Mouse (Mus musculus): ENCODE results near the gene Dlk2.

Dlk2 gene

GRCm38 (mm10) chr17:46273803-46274236 lies 23.4 kb upstream of the Dlk2 start:
- no peak for DNase-seq (ENCODE audit: low spot score)

- DNase-seq (ENCODE audit: low spot score), result no peak
Measured at GRCm38 (mm10) chr17:46274465-46274864, 22.8 kb upstream of the Dlk2 start.

DNA sequence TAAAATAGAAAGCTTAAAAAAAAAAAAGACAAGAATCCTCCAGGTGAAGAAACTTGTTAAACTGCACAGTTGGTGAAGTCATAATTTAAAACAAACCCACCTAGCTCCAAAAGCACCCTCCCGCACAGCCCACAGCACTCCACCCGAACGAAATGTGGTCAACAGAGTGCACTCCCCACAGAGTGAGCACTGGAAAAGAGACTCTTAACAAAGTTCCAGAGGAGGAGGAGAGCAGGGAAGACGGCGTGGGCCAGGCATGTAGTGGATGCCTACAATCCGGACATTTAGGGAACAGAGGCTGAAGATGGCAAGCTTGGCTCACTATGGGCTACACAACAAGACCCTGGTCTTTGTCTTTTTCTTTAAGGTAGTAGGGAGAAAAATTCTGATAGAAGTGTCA lies 22.2 kb upstream of the Dlk2 start:
- DNase-seq (ENCODE audit: low spot score), result no peak

- DNase-seq (ENCODE audit: low spot score), result no peak
Measured at GRCm38 (mm10) chr17:46275506-46275905, 21.7 kb upstream of the Dlk2 start.

- no peak for DNase-seq (ENCODE audit: low spot score)
Measured at GRCm38 (mm10) chr17:46277586-46277985, 19.6 kb upstream of the Dlk2 start.

DNA sequence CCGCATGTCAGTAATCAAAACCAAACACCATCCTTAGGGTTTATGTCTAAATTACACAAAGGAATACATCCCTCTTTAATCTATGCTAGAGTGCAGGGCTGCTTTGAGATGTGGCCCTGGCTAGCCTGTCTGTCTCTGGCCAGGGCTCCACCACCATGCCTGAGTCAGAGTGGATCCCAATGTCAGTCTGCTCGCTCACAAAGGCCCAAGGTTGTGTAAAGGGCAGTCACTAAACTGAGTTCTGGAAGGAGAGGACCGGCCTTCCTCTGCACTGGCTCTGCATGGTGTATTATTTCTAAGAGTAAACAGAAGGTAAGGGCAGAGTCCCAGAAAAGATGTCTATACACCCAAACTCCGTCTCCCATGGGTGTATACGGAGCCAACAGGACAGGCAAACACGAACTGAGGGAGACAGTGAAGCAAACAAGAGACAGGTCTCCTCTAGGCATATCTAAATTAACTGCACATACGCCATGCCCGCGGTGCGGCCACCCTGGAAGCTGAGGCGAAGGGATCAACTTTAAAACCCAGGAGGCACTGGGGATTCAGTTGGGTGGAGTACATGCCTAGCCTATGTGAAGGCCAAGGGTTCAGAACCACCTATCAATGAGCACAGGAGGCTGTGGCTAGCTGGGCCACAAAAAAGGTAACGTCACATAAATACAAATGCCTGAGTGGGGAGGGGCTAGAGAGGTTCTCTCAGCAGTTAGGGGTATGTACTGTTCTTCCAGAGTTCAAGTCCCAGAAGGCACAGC lies 19.0 kb upstream of the Dlk2 start:
- no peak for DNase-seq (ENCODE audit: low spot score)

GRCm38 (mm10) chr17:46282483-46283123 lies 14.6 kb upstream of the Dlk2 start, which contains the start of gene Tjap1:
Gene Tjap1, minus strand, starts transcription at chr17:46283026.
- DNase-seq (ENCODE audit: low spot score), result peak; percentile 79

- no peak for DNase-seq (ENCODE audit: low spot score)
Measured at GRCm38 (mm10) chr17:46283140-46283539, 14.1 kb upstream of the Dlk2 start.

DNA sequence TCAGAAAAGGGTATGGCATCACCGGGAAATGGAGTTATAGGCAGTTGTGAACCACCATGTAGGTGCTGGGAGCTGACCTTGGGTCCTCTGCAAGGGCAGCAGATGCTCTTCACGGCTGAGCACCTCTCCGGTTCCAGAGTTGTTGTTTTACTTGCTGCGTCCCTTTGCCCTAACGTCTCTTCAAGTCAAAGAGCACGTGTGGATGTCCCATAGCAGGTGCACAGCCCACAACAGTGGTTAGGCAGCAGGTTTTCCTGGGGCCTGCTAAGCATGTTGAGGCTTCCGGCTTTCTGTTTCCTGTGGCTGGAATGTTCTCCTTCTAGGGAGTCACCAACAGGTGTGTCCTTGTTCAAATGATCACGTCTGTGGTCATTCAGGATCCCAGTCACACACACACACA lies 13.3 kb upstream of the Dlk2 start:
- no peak for DNase-seq (ENCODE audit: low spot score)

GRCm38 (mm10) chr17:46284653-46285052 lies 12.6 kb upstream of the Dlk2 start:
- DNase-seq (ENCODE audit: low spot score), result no peak

DNA sequence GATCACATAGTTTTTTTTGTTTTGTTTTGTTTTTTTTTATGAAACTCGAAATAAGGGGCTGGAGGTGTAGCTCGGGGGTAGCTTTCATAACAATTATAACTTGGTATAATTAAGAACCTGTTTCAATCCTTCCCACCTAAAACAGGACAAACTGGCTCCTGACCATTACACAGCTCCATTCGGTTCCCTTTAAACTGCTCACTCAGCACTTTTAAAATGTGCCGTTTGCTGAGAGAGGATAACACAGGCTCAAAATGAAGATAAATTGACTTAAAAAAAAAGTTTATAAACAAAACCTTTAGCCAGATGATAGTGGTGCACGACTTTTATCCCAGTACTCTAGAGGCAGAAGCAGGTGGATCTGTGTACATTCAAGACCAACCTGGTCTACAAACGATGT lies 11.8 kb upstream of the Dlk2 start:
- no peak for DNase-seq (ENCODE audit: low spot score)

- DNase-seq (ENCODE audit: low spot score), result no peak
Measured at GRCm38 (mm10) chr17:46287678-46288095, 9.5 kb upstream of the Dlk2 start.

GRCm38 (mm10) chr17:46296601-46297000 lies 620 bp upstream of the Dlk2 start:
- DNase-seq (ENCODE audit: low spot score), result no peak

DNA sequence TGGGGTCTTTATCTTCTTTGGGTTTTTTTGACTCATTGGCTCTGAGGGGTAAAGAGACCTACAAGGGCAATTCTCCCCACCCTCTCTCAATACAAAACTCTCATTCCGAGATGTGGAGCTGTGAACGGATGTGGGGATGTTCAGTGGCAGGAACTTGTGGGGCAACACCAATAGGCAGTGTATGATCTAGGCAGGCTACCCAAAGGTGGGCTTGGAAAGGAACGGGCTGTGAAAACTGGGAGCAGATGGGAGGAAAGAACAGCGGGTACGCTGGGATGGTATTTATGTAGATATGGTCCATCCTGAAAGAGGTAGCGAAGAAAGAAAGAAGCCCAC lies 225 bp upstream of the Dlk2 start:
- DNase-seq (ENCODE audit: low spot score), result no peak

DNA sequence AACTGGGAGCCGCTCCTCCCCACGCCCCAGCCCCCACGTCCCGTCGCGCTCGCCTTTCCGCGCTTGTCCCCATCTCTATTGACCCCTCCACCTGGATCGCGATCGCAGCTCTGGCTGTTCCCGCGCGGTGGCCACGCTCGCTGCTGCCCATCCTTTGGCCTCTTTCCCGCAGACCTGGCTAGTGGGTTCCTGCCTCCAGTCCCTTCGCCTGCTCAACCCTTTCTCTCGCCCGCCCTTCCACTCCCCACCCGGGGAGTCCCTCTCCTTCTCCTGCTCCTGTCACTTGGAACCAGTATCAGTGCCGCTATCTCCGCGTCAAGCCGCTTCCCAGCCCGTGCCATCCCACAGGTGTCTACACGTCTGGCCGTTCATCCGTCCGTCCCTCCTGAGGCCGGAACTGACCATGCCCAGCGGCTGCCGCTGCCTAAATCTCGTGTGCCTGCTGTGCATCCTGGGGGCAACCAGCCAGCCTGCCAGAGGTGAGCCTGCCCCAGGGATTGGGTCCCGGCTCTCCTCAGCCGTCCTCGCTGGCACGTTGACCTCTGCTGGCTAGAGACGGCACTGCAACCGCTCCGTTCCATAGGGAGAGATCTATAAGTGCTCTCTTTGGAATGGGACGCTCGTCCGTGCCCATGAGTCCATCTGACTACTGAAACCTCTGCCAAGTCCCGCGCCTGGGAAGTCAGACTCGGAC lies 1.1 kb downstream of the Dlk2 start:
- peak; percentile 50 for DNase-seq (ENCODE audit: low spot score)

DNA sequence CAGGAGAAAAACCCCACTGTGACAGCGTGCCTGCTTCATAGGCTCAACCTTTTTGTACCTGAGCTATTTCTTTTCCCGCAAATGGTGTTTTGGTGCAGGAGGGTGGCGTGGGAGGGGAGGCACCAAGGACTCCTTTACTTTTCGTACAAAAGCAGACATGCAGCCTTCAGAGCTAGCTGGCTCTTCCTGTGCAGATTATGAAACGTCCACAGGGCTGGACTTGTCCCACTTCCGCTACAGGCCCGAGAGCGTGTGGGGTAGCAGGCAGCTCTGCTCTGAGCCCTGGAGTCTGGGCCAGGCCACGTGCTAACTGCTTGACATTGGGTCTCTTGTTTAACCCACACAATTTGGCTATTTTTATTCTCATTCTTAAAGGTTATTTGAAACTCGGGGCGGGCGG lies 4.7 kb downstream of the Dlk2 start:
- DNase-seq (ENCODE audit: low spot score), result no peak

GRCm38 (mm10) chr17:46304184-46304583 lies 7.0 kb downstream of the Dlk2 start:
- no peak for DNase-seq (ENCODE audit: low spot score)

- no peak for DNase-seq (ENCODE audit: low spot score)
Measured at GRCm38 (mm10) chr17:46306956-46307355, 9.7 kb downstream of the Dlk2 start.

GRCm38 (mm10) chr17:46309835-46310234 lies 12.6 kb downstream of the Dlk2 start:
- DNase-seq (ENCODE audit: low spot score), result no peak

- no peak for DNase-seq (ENCODE audit: low spot score)
Measured at GRCm38 (mm10) chr17:46310515-46310914, 13.3 kb downstream of the Dlk2 start.

DNA sequence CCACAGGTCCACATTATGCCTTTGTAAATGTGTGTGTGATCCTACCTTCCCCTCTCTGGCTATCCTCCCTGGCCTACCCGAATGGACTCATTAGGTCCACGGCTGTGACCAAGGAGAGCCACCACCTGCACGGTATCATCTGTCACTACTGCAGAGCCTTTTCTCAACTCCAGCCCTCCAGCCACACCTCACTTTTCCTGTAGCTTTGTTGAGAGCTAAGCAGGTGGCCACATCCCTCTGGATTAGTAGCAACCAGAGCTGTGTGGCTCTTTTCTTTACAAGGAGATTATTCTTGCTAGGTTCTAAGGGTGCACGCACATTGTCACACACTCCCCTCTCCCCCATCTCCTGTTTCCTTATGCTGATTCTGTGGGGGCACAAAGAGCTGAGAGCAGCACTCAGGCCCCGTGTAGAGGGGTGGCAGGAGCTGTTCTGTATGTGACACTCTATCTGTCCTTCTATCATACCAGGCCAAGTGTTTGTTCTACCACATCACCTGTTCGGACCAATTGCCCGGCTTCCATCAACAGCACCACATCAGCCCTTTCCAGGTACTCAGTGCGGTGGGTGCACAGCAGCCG lies 16.0 kb downstream of the Dlk2 start:
- no peak for DNase-seq (ENCODE audit: low spot score)

GRCm38 (mm10) chr17:46315813-46316212 lies 18.6 kb downstream of the Dlk2 start:
- no peak for DNase-seq (ENCODE audit: low spot score)

GRCm38 (mm10) chr17:46320492-46320891 lies 23.3 kb downstream of the Dlk2 start:
- no peak for DNase-seq (ENCODE audit: low spot score)

Measured in c-Kit-positive CD71-positive TER-119-positive erythroid progenitor cells, embryonic 14.5 days (primary cell).